Mouse (Mus musculus) hindbrain, embryonic 14.5 days (tissue): ENCODE data around the gene Abca4. TPM values are rescaled to one million over a fixed set of nuclear protein-coding genes. Genes with fewer than 3 reads are reported as not detected.
A peak's percentile ranks its signal among the peaks of the same experiment; 100 is the strongest.

ENCODE experiments used
- ATAC-seq: fragments of 200-750 bp; cut with Nextera tagmentation; 2 replicates; pipeline ENCODE4 v1.8.0; 2017; ENCODE audit warnings: moderate number of reproducible peaks, mild to moderate bottlenecking, moderate TSS enrichment, moderate library complexity; ENCODE audit not compliant: low FRiP score
- DNase-seq: peaks from one replicate; pipeline ENCODE4 v3.0.0-alpha.2; 2015; ENCODE audit warnings: low spot score
- H3K27ac ChIP-seq: fragments of 300-500 bp; sonication (generic); 2 replicates; pipeline ENCODE4 v1.5.1; 2014; ENCODE audit warnings: mild to moderate bottlenecking, moderate library complexity
- H3K27me3 ChIP-seq: fragments of 300-500 bp; sonication (generic); 2 replicates; pipeline ENCODE4 v1.6.1; 2014; ENCODE audit warnings: mild to moderate bottlenecking, low read length, mixed read lengths; ENCODE audit not compliant: control insufficient read depth, insufficient read depth
- H3K36me3 ChIP-seq: fragments of 300-500 bp; sonication (generic); replicated peaks from 2 replicates; pipeline ENCODE4 v1.6.1; 2014; ENCODE audit not compliant: control insufficient read depth, insufficient read depth
- H3K4me1 ChIP-seq: fragments of 300-500 bp; sonication (generic); replicated peaks from 2 replicates; pipeline ENCODE4 v1.6.1; 2014; ENCODE audit warnings: antibody characterized with exemption, low read length, mixed read lengths; ENCODE audit not compliant: control insufficient read depth, insufficient read depth
- H3K4me2 ChIP-seq: fragments of 300-500 bp; sonication (generic); replicated peaks from 2 replicates; pipeline ENCODE4 v1.6.1; 2014; ENCODE audit warnings: mild to moderate bottlenecking, moderate library complexity
- H3K4me3 ChIP-seq: fragments of 300-500 bp; sonication (generic); replicated peaks from 2 replicates; pipeline ENCODE4 v1.5.1; 2014; ENCODE audit warnings: mild to moderate bottlenecking, low read length
- H3K9ac ChIP-seq: fragments of 300-500 bp; sonication (generic); 2 replicates; pipeline ENCODE4 v1.6.1; 2014
- H3K9me3 ChIP-seq: fragments of 300-500 bp; sonication (generic); 2 replicates; pipeline ENCODE4 v1.6.1; 2016; ENCODE audit warnings: low read length; ENCODE audit not compliant: control insufficient read depth
- WGBS: fragments of 180-500 bp; shearing (Covaris S2); extraction: QIAGEN DNeasy Blood & Tissue Kit; methylation state at CpG from one replicate; pipeline ENCODE4 v1.1.7; 2014; 5-methylcytosine and 5-hydroxymethylcytosine counted together
- polyA plus RNA-seq: library from polyadenylated mRNA; unstranded; fragments of >200 nt; fragmentation: Nextera tagmentation; extraction: Ambion mirVana; gene quantifications from 2 replicates; pipeline ENCODE4 v1.2.1, GENCODE M21; 2014

Abca4 gene
- polyA plus RNA-seq, 1 experiment from 2014 or later = 5.1 TPM

- no peak for ATAC-seq
- Histone ChIP-seq H3K27me3 (no peaks in the 10 kb centered on the region), H3K9me3 (no peaks in the 10 kb centered on the region), H3K36me3 (no peaks in the 10 kb centered on the region), H3K27ac (no peak overlapping the region), H3K4me3 (no peak overlapping the region), H3K4me2 (no peak overlapping the region), H3K4me1 (peaks cover 6% of the 10 kb centered on the region), H3K9ac (no peak overlapping the region)
- no peak for DNase-seq
- WGBS = 60% methylated on average over 7 of the region's 7 CpGs
These were observed 75.5 kb downstream of the Abca4 start for GRCm38 (mm10) chr3:122119733-122120132.

GRCm38 (mm10) chr3:122120217-122120616 lies 76.0 kb downstream of the Abca4 start:
- ATAC-seq = no peak
- Histone ChIP-seq H3K4me3 (no peak overlapping the region), H3K27me3 (no peaks in the 10 kb centered on the region), H3K36me3 (no peaks in the 10 kb centered on the region), H3K4me2 (no peak overlapping the region), H3K9me3 (no peaks in the 10 kb centered on the region), H3K9ac (no peak overlapping the region), H3K27ac (no peak overlapping the region), H3K4me1 (peaks cover 6% of the 10 kb centered on the region)
- no peak for DNase-seq
- 85% methylated on average over 7 of the region's 7 CpGs for WGBS

- 17% methylated on average over 17 of the region's 17 CpGs for WGBS
- Histone ChIP-seq H3K27ac (no peak overlapping the region), H3K27me3 (no peaks in the 10 kb centered on the region), H3K36me3 (no peaks in the 10 kb centered on the region), H3K4me1 (peaks cover 6% of the 10 kb centered on the region), H3K9me3 (no peaks in the 10 kb centered on the region), H3K4me3 (peak overlapping the region; percentile 18), H3K4me2 (peak overlapping the region; percentile 48), H3K9ac (no peak overlapping the region; the same call in 1 of the 2 replicates)
- ATAC-seq (peak; percentile 93), DNase-seq (peak; percentile 72)
These were observed 78.0 kb downstream of the Abca4 start for GRCm38 (mm10) chr3:122122127-122122663.

GRCm38 (mm10) chr3:122122838-122123237 lies 78.6 kb downstream of the Abca4 start:
- no peak overlapping the region for H3K4me3 ChIP-seq
- WGBS = 93% methylated on average over 8 of the region's 8 CpGs

GRCm38 (mm10) chr3:122128999-122129493 lies 84.8 kb downstream of the Abca4 start:
- no peaks in the 10 kb centered on the region for H3K27me3 ChIP-seq
- H3K9ac ChIP-seq = no peak overlapping the region
- 0 out of 2 replicates have a peak overlapping the region, but pooled peaks have one; percentile 7 for H3K27ac ChIP-seq
- 0 out of 2 replicates have a peak overlapping the region, but pooled peaks have one; percentile 1 for H3K4me3 ChIP-seq
- H3K9me3 ChIP-seq = no peaks in the 10 kb centered on the region
- 23% methylated on average over 17 of the region's 17 CpGs for WGBS
- ATAC-seq (peak; percentile 53; the same call in 1 of the 2 replicates), DNase-seq (no peak)
- H3K4me2 ChIP-seq = peak overlapping the region; percentile 31
- H3K36me3 ChIP-seq = no peaks in the 10 kb centered on the region
- peaks cover 10% of the 10 kb centered on the region; the same call in 1 of the 2 replicates for H3K4me1 ChIP-seq

More at GRCm38 (mm10) chr3:122122838-122123237, 78.6 kb downstream of the Abca4 start:
- no peaks in the 10 kb centered on the region for H3K27me3 ChIP-seq
- H3K36me3 ChIP-seq = no peaks in the 10 kb centered on the region
- H3K4me2 ChIP-seq = no peak overlapping the region; the same call in 1 of the 2 replicates
- H3K4me1 ChIP-seq = peaks cover 6% of the 10 kb centered on the region
- H3K9ac ChIP-seq = no peak overlapping the region
- H3K9me3 ChIP-seq = no peaks in the 10 kb centered on the region
- ATAC-seq (no peak), DNase-seq (no peak)
- no peak overlapping the region for H3K27ac ChIP-seq

GRCm38 (mm10) chr3:122130771-122131170 lies 86.5 kb downstream of the Abca4 start:
- Histone ChIP-seq H3K36me3 (no peaks in the 10 kb centered on the region), H3K9ac (no peak overlapping the region), H3K27me3 (no peaks in the 10 kb centered on the region), H3K27ac (no peak overlapping the region), H3K4me3 (no peak overlapping the region), H3K4me1 (peaks cover 10% of the 10 kb centered on the region; the same call in 1 of the 2 replicates), H3K4me2 (no peak overlapping the region), H3K9me3 (no peaks in the 10 kb centered on the region)
- DNase-seq = no peak
- 58% methylated on average over 4 of the region's 4 CpGs for WGBS
- ATAC-seq = no peak

GRCm38 (mm10) chr3:122131633-122132032 lies 87.4 kb downstream of the Abca4 start:
- DNase-seq = no peak
- Histone ChIP-seq H3K9ac (no peak overlapping the region), H3K4me2 (no peak overlapping the region), H3K36me3 (no peaks in the 10 kb centered on the region), H3K4me3 (no peak overlapping the region), H3K9me3 (no peaks in the 10 kb centered on the region), H3K27me3 (no peaks in the 10 kb centered on the region), H3K4me1 (peaks cover 10% of the 10 kb centered on the region; the same call in 1 of the 2 replicates), H3K27ac (no peak overlapping the region)
- no peak for ATAC-seq
- WGBS = 75% methylated on average over 3 of the region's 3 CpGs

GRCm38 (mm10) chr3:122133255-122133654 lies 89.0 kb downstream of the Abca4 start:
- ATAC-seq (no peak), DNase-seq (no peak)
- Histone ChIP-seq H3K9ac (no peak overlapping the region), H3K4me2 (no peak overlapping the region), H3K4me1 (peaks cover 10% of the 10 kb centered on the region; the same call in 1 of the 2 replicates), H3K27me3 (no peaks in the 10 kb centered on the region), H3K36me3 (no peaks in the 10 kb centered on the region), H3K9me3 (no peaks in the 10 kb centered on the region), H3K27ac (no peak overlapping the region), H3K4me3 (no peak overlapping the region)
- 85% methylated on average over 5 of the region's 5 CpGs for WGBS

GRCm38 (mm10) chr3:122133840-122134239 lies 89.6 kb downstream of the Abca4 start:
- no peak for ATAC-seq
- WGBS = 87% methylated on average over 6 of the region's 6 CpGs

More at GRCm38 (mm10) chr3:122133840-122134239, 89.6 kb downstream of the Abca4 start:
- Histone ChIP-seq H3K4me2 (no peak overlapping the region), H3K9ac (no peak overlapping the region), H3K27me3 (no peaks in the 10 kb centered on the region), H3K4me3 (no peak overlapping the region), H3K9me3 (no peaks in the 10 kb centered on the region), H3K4me1 (peaks cover 8% of the 10 kb centered on the region; the same call in 1 of the 2 replicates), H3K36me3 (no peaks in the 10 kb centered on the region), H3K27ac (no peak overlapping the region)
- no peak for DNase-seq
